12 mouse cellular contexts compared by ENCODE assay signal in genomic region chr8:46390431-46390830, GRCm38 (mm10).
A peak's percentile ranks its signal among the peaks of the same experiment; 100 is the strongest.
DNase-seq lines count a peak whose midpoint lies in the region; ATAC-seq lines count a peak whose summit lies in the region.
"Had no signal": no experiment of that assay in that cellular context is flagged by ENCODE, and none has a peak within 500 bp of the region (broad histone marks: within the 10 kb centered on the region; RNA-seq: fewer than 3 reads in every experiment).

No protein-coding gene starts in this region.

- no peaks in the 10 kb centered on the region for H3K27me3 ChIP-seq in heart, embryonic 11.5 days (ENCODE audit: control insufficient read depth, insufficient read depth, low read length)
- H3K27me3 ChIP-seq in forebrain, embryonic 11.5 days (ENCODE audit: control insufficient read depth, insufficient read depth, low read length) = no peaks in the 10 kb centered on the region
- H3K27me3 ChIP-seq: limb, embryonic 15.5 days; midbrain, embryonic 15.5 days; neural tube, embryonic 13.5 days had no signal

- H3K9me3 ChIP-seq in heart, embryonic 11.5 days (replicated peaks; ENCODE audit: control insufficient read depth, low read length) = no peaks in the 10 kb centered on the region
- H3K9me3 ChIP-seq in forebrain, embryonic 11.5 days (ENCODE audit: control insufficient read depth, low read length) = no peaks in the 10 kb centered on the region
- H3K9me3 ChIP-seq: limb, embryonic 15.5 days; midbrain, embryonic 15.5 days; neural tube, embryonic 13.5 days had no signal

- no peak overlapping the region for H3K9ac ChIP-seq in heart, embryonic 11.5 days (ENCODE audit: low read depth, low read length)
- no peak overlapping the region for H3K9ac ChIP-seq in forebrain, embryonic 11.5 days (ENCODE audit: low read length)
- H3K9ac ChIP-seq: limb, embryonic 15.5 days; midbrain, embryonic 15.5 days; neural tube, embryonic 13.5 days had no signal

- H3K36me3 ChIP-seq in heart, embryonic 11.5 days (ENCODE audit: control insufficient read depth, insufficient read depth, low read length) = no peaks in the 10 kb centered on the region
- H3K36me3 ChIP-seq in forebrain, embryonic 11.5 days (ENCODE audit: control insufficient read depth, insufficient read depth, low read length) = no peaks in the 10 kb centered on the region
- H3K36me3 ChIP-seq: limb, embryonic 15.5 days; midbrain, embryonic 15.5 days; neural tube, embryonic 13.5 days had no signal

- H3K4me2 ChIP-seq in heart, embryonic 11.5 days = no peak overlapping the region
- no peak overlapping the region for H3K4me2 ChIP-seq in forebrain, embryonic 11.5 days (ENCODE audit: low read depth, low read length, severe bottlenecking)
- H3K4me2 ChIP-seq: limb, embryonic 15.5 days; midbrain, embryonic 15.5 days; neural tube, embryonic 13.5 days had no signal

- peak; percentile 25 for DNase-seq in heart, postnatal 4 days
- peak; percentile 27 for DNase-seq in testis, postnatal 14 days (ENCODE audit: low spot score)
- no peak for DNase-seq in testis, postnatal 10 days (ENCODE audit: low spot score)
- peak; percentile 25 for DNase-seq in brain, adult 2 months (ENCODE audit: low read depth, low spot score)
- no peak for DNase-seq in urinary bladder, postnatal 25 days (ENCODE audit: low spot score)
- no peak for DNase-seq in forebrain, embryonic 11.5 days (ENCODE audit: low spot score)

- no peaks in the 10 kb centered on the region for H3K4me1 ChIP-seq in heart, embryonic 11.5 days (ENCODE audit: control insufficient read depth, insufficient read depth, low read length)
- H3K4me1 ChIP-seq in forebrain, embryonic 11.5 days (replicated peaks; ENCODE audit: control insufficient read depth, insufficient read depth, low read length) = no peaks in the 10 kb centered on the region
- H3K4me1 ChIP-seq: limb, embryonic 15.5 days; midbrain, embryonic 15.5 days; neural tube, embryonic 13.5 days had no signal

- WGBS in heart, embryonic 11.5 days (ENCODE audit: insufficient replicate concordance) = 76% methylated on average over 6 of the region's 6 CpGs
- WGBS in forebrain, embryonic 11.5 days = 90% methylated on average over 6 of the region's 6 CpGs

- no peak for ATAC-seq in heart, embryonic 11.5 days (replicated peaks; ENCODE audit: insufficient number of reproducible peaks, low FRiP score, low TSS enrichment)
- ATAC-seq in forebrain, embryonic 11.5 days (replicated peaks; ENCODE audit: low FRiP score) = no peak
- ATAC-seq: hindbrain, embryonic 16.5 days; midbrain, embryonic 15.5 days had no signal

- H3K4me3 ChIP-seq in heart, embryonic 11.5 days (ENCODE audit: low read depth, low read length) = no peak overlapping the region
- H3K4me3 ChIP-seq in forebrain, embryonic 11.5 days (ENCODE audit: low read depth, low read length) = no peak overlapping the region
- H3K4me3 ChIP-seq: erythroblast, embryonic 14.5 days; limb, embryonic 15.5 days; midbrain, embryonic 15.5 days; neural tube, embryonic 13.5 days had no signal

- H3K27ac ChIP-seq in heart, embryonic 11.5 days (ENCODE audit: low read depth, low read length) = no peak overlapping the region
- no peak overlapping the region for H3K27ac ChIP-seq in forebrain, embryonic 11.5 days (ENCODE audit: low read depth, low read length)
- H3K27ac ChIP-seq: limb, embryonic 15.5 days; midbrain, embryonic 15.5 days; neural tube, embryonic 13.5 days had no signal

Comparison
In these comparisons a context has a peak if more than half of its experiments do, and no peak if none do; other contexts are left out.
1. DNase-seq: peak in heart, postnatal 4 days (single experiment), testis, postnatal 14 days (single experiment) and brain, adult 2 months (single experiment); none in testis, postnatal 10 days (single experiment), urinary bladder, postnatal 25 days (single experiment) and forebrain, embryonic 11.5 days (single experiment).